9 mouse cellular contexts compared by ENCODE assay signal in genomic region chr16:5136505-5136904, GRCm38 (mm10). TPM values are rescaled to one million over a fixed set of nuclear protein-coding genes. Genes with fewer than 3 reads are reported as not detected.
DNase-seq lines count a peak whose midpoint lies in the region; ATAC-seq and TF ChIP-seq lines count a peak whose summit lies in the region.
"Had no signal": no experiment of that assay in that cellular context is flagged by ENCODE, and none has a peak within 500 bp of the region (broad histone marks: within the 10 kb centered on the region; RNA-seq: fewer than 3 reads in every experiment).

No protein-coding gene starts in this region.

- TF ChIP-seq POLR2A in small intestine, adult 2 months (IDR thresholded peaks at IDR 0.05; ENCODE audit: low read depth, low read length): no peak

- H3K36me3 ChIP-seq in limb, embryonic 13.5 days: no peaks in the 10 kb centered on the region
- no peaks in the 10 kb centered on the region for H3K36me3 ChIP-seq in limb, embryonic 10.5 days
- no peaks in the 10 kb centered on the region for H3K36me3 ChIP-seq in kidney, postnatal 0 days (ENCODE audit: insufficient read depth, low read length)
- H3K36me3 ChIP-seq in small intestine, adult 2 months (ENCODE audit: control insufficient read depth, insufficient read depth, low read length): no peaks in the 10 kb centered on the region
- no peaks in the 10 kb centered on the region for H3K36me3 ChIP-seq in midbrain, embryonic 11.5 days (ENCODE audit: control insufficient read depth, insufficient read depth, low read length)

- no peak overlapping the region for H3K4me3 ChIP-seq in limb, embryonic 13.5 days
- H3K4me3 ChIP-seq in limb, embryonic 10.5 days: no peak overlapping the region
- no peak overlapping the region for H3K4me3 ChIP-seq in kidney, postnatal 0 days (replicated peaks; ENCODE audit: low read depth, low read length)
- H3K4me3 ChIP-seq in small intestine, adult 2 months (ENCODE audit: low read depth, low read length): no peak overlapping the region
- H3K4me3 ChIP-seq in midbrain, embryonic 11.5 days (ENCODE audit: low read depth, low read length): no peak overlapping the region

- H3K9ac ChIP-seq in limb, embryonic 13.5 days: no peak overlapping the region
- no peak overlapping the region for H3K9ac ChIP-seq in kidney, postnatal 0 days (ENCODE audit: low read depth, low read length)
- H3K9ac ChIP-seq in midbrain, embryonic 11.5 days (ENCODE audit: low read length): no peak overlapping the region

- peaks cover 39% of the 10 kb centered on the region for H3K27me3 ChIP-seq in limb, embryonic 13.5 days
- peaks cover 41% of the 10 kb centered on the region for H3K27me3 ChIP-seq in limb, embryonic 10.5 days (ENCODE audit: low read depth, poor library complexity, severe bottlenecking)
- H3K27me3 ChIP-seq in kidney, postnatal 0 days (ENCODE audit: insufficient read depth, low read length): peaks cover 17% of the 10 kb centered on the region; the same call in 1 of the 2 replicates
- peaks cover 5% of the 10 kb centered on the region for H3K27me3 ChIP-seq in small intestine, adult 2 months (ENCODE audit: control insufficient read depth, insufficient read depth, low read length)
- peaks cover 23% of the 10 kb centered on the region for H3K27me3 ChIP-seq in midbrain, embryonic 11.5 days (ENCODE audit: control insufficient read depth, insufficient read depth, low read length)

- H3K4me2 ChIP-seq in limb, embryonic 13.5 days (replicated peaks): no peak overlapping the region
- H3K4me2 ChIP-seq in kidney, postnatal 0 days (ENCODE audit: low read length): no peak overlapping the region
- H3K4me2 ChIP-seq in midbrain, embryonic 11.5 days: no peak overlapping the region

- H3K27ac ChIP-seq in limb, embryonic 13.5 days: no peak overlapping the region
- H3K27ac ChIP-seq in limb, embryonic 10.5 days: no peak overlapping the region
- no peak overlapping the region for H3K27ac ChIP-seq in kidney, postnatal 0 days
- 0 out of 2 replicates have a peak overlapping the region, but pooled peaks have one; percentile 2 for H3K27ac ChIP-seq in small intestine, adult 2 months (ENCODE audit: insufficient read depth, low read depth, low read length)
- no peak overlapping the region for H3K27ac ChIP-seq in midbrain, embryonic 11.5 days (ENCODE audit: low read depth, low read length)

- ATAC-seq in limb, embryonic 13.5 days (ENCODE audit: low FRiP score, low read depth): 0 out of 2 replicates have a peak, but pooled peaks have one; percentile 34
- ATAC-seq in kidney, postnatal 0 days (replicated peaks; ENCODE audit: low FRiP score, low read depth): peak; percentile 47
- ATAC-seq in midbrain, embryonic 11.5 days (ENCODE audit: low FRiP score): no peak

- WGBS in limb, embryonic 13.5 days: 14% methylated on average over 4 of the region's 4 CpGs
- WGBS in limb, embryonic 10.5 days: 2% methylated on average over 4 of the region's 4 CpGs
- 11% methylated on average over 4 of the region's 4 CpGs for WGBS in kidney, postnatal 0 days
- 5% methylated on average over 4 of the region's 4 CpGs for WGBS in small intestine, adult 2 months
- WGBS in midbrain, embryonic 11.5 days: 19% methylated on average over 4 of the region's 4 CpGs

- no peak for TF ChIP-seq CTCF in kidney, postnatal 0 days (IDR thresholded peaks at IDR 0.05; ENCODE audit: low read depth)
- TF ChIP-seq CTCF in small intestine, adult 2 months (IDR thresholded peaks at IDR 0.05; ENCODE audit: extremely low read depth, insufficient read length, insufficient replicate concordance, low read depth, low read length): no peak

- DNase-seq in limb, embryonic 10.5 days (ENCODE audit: low spot score): no peak
- DNase-seq in gastrocnemius, postnatal 25 days: peak; percentile 38
- DNase-seq in kidney, postnatal 0 days (ENCODE audit: low spot score): peak; percentile 16
- no peak for DNase-seq in right cerebral cortex, postnatal 14 days
- DNase-seq in midbrain, embryonic 11.5 days (ENCODE audit: low spot score, missing footprints): no peak
- DNase-seq in thymus, postnatal 14 days: no peak

- peaks cover 12% of the 10 kb centered on the region for H3K4me1 ChIP-seq in limb, embryonic 13.5 days
- peaks cover 20% of the 10 kb centered on the region for H3K4me1 ChIP-seq in limb, embryonic 10.5 days
- no peaks in the 10 kb centered on the region for H3K4me1 ChIP-seq in kidney, postnatal 0 days (replicated peaks; ENCODE audit: insufficient read depth, low read length)
- peaks cover 31% of the 10 kb centered on the region for H3K4me1 ChIP-seq in small intestine, adult 2 months (ENCODE audit: control insufficient read depth, insufficient read depth, insufficient read length, low read length)
- no peaks in the 10 kb centered on the region for H3K4me1 ChIP-seq in midbrain, embryonic 11.5 days (ENCODE audit: control insufficient read depth, insufficient read depth, low read length)

- no peaks in the 10 kb centered on the region for H3K9me3 ChIP-seq in limb, embryonic 13.5 days
- H3K9me3 ChIP-seq in limb, embryonic 10.5 days (replicated peaks): no peaks in the 10 kb centered on the region
- no peaks in the 10 kb centered on the region for H3K9me3 ChIP-seq in kidney, postnatal 0 days (replicated peaks; ENCODE audit: low read length)
- no peaks in the 10 kb centered on the region for H3K9me3 ChIP-seq in midbrain, embryonic 11.5 days (ENCODE audit: control insufficient read depth, low read length)

RNA-seq across cellular contexts. Expression of gene Ppl, which starts 4.3 kb away (rescaled TPM):
- polyA plus RNA-seq in limb, embryonic 13.5 days (2015; fragmentation: Nextera tagmentation; extraction: Ambion mirVana): 5.5 and 5.8 TPM in 2 replicates
- 2.3 and 3.0 TPM in 2 replicates for polyA plus RNA-seq in limb, embryonic 10.5 days (2016; fragmentation: Nextera tagmentation; extraction: Ambion mirVana)
- 1 to 10 TPM in 1 of 2 experiments, under 1 TPM in 1; 0.77 to 2.2 TPM for total RNA-seq in gastrocnemius, postnatal 25 days (2021)
- polyA plus RNA-seq in kidney, postnatal 0 days (2015; fragmentation: Nextera tagmentation; extraction: Ambion mirVana): 2.8 TPM in 2 replicates
- 1.1 and 1.6 TPM in 2 replicates for polyA plus RNA-seq in small intestine, adult 2 months (2012; rRNA removed)
- polyA plus RNA-seq in midbrain, embryonic 11.5 days (2014; fragmentation: Nextera tagmentation; extraction: Ambion mirVana): 0.44 and 0.48 TPM in 2 replicates
- total RNA-seq: MEL had no signal

RNA-seq across cellular contexts. Expression of gene Sec14l5, which starts 10.4 kb away (rescaled TPM):
- polyA plus RNA-seq in limb, embryonic 13.5 days (2015; fragmentation: Nextera tagmentation; extraction: Ambion mirVana): 0.06 and 0.10 TPM in 2 replicates
- 0.04 TPM in 1 of 2 replicates, not detected in the other for polyA plus RNA-seq in limb, embryonic 10.5 days (2016; fragmentation: Nextera tagmentation; extraction: Ambion mirVana)
- 10 to 100 TPM; 11.4 to 12.9 TPM for total RNA-seq in gastrocnemius, postnatal 25 days (2021)
- polyA plus RNA-seq in kidney, postnatal 0 days (2015; fragmentation: Nextera tagmentation; extraction: Ambion mirVana): not detected in 2 replicates
- 0.08 TPM in 1 of 2 replicates, not detected in the other for polyA plus RNA-seq in small intestine, adult 2 months (2012; rRNA removed)
- 0.23 and 0.25 TPM in 2 replicates for polyA plus RNA-seq in midbrain, embryonic 11.5 days (2014; fragmentation: Nextera tagmentation; extraction: Ambion mirVana)
- total RNA-seq: MEL had no signal

Comparison
In these comparisons a context has a peak if more than half of its experiments do, and no peak if none do; other contexts are left out.
1. DNase-seq: peak in gastrocnemius, postnatal 25 days (single experiment) and kidney, postnatal 0 days (single experiment); none in limb, embryonic 10.5 days (single experiment), right cerebral cortex, postnatal 14 days (single experiment), midbrain, embryonic 11.5 days (single experiment) and thymus, postnatal 14 days (single experiment).